Mouse (Mus musculus) ES-Bruce4 (cell line): ENCODE data around the gene Ccdc60. TPM values are rescaled to one million over a fixed set of nuclear protein-coding genes. Genes with fewer than 3 reads are reported as not detected.

Source experiments
- H3K27ac ChIP-seq: 2 replicates; pipeline ENCODE4 v1.5.1; 2012; ENCODE audit warnings: low read length, inconsistent platforms; ENCODE audit not compliant: insufficient read depth
- H3K27me3 ChIP-seq: 2 replicates; pipeline ENCODE4 v1.6.1; 2012; ENCODE audit warnings: mild to moderate bottlenecking, low read length, inconsistent platforms; ENCODE audit not compliant: control insufficient read depth, poor library complexity, insufficient read depth, severe bottlenecking
- H3K36me3 ChIP-seq: 2 replicates; pipeline ENCODE4 v1.6.1; 2012; ENCODE audit warnings: inconsistent platforms, mild to moderate bottlenecking, low read length, moderate library complexity; ENCODE audit not compliant: control insufficient read depth, poor library complexity, insufficient read depth, severe bottlenecking
- H3K4me1 ChIP-seq: one replicate; pipeline ENCODE4 v1.8.1; 2011; ENCODE audit warnings: low read length; ENCODE audit not compliant: control insufficient read depth, insufficient read depth
- H3K4me3 ChIP-seq: 2 replicates; pipeline ENCODE4 v1.5.1; 2011; ENCODE audit warnings: low read depth, mild to moderate bottlenecking, low read length
- H3K9ac ChIP-seq: 2 replicates; pipeline ENCODE4 v1.6.1; 2012; ENCODE audit warnings: low read depth, mild to moderate bottlenecking, inconsistent platforms; ENCODE audit not compliant: poor library complexity, severe bottlenecking
- H3K9me3 ChIP-seq: replicated peaks from 2 replicates; pipeline ENCODE4 v1.6.1; 2012; ENCODE audit warnings: mild to moderate bottlenecking, low read length, inconsistent platforms; ENCODE audit not compliant: control insufficient read depth, poor library complexity, insufficient read depth, severe bottlenecking
- CTCF ChIP-seq: IDR thresholded peaks from one replicate; pipeline ENCODE4 v1.8.1; 2011; ENCODE audit warnings: low read depth, low read length
- EP300 ChIP-seq: IDR thresholded peaks from 2 replicates; pipeline ENCODE4 v1.6.1; 2011; ENCODE audit warnings: low read depth, low read length; ENCODE audit not compliant: insufficient read depth
- POLR2A ChIP-seq: IDR thresholded peaks from one replicate; pipeline ENCODE4 v1.8.1; 2011; ENCODE audit warnings: low read length; ENCODE audit not compliant: insufficient read depth
- polyA plus RNA-seq: library from polyadenylated mRNA; stranded (reverse); fragments of >200 nt; gene quantifications from 2 replicates; pipeline ENCODE4 v1.2.4, GENCODE M21; 2011; ENCODE audit warnings: low read depth; ENCODE audit not compliant: missing spikeins, insufficient read depth, insufficient read length

Gene Ccdc60
- polyA plus RNA-seq, 1 experiment: 3.0 TPM

DNA sequence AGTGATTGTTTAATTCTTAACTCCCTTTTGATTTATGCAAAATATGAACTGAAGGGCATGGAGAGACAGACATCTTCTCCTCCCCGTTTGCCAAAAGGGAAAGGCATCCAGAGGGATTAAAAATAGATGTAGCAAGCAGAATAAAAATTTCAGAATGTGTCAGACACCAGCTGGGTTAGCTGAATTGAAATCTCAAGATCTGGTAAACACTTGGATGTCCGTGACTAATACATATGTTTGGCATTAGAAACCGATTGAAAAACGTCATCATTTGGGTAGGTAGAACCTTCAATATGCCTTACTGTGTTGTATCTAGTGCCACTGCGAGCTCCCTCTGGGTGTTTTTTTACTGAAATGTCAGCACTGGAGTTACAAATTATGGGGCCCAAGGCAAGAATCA is 4.7 kb upstream of the Ccdc60 start:
- Histone ChIP-seq H3K27me3 (no peaks in the 10 kb centered on the region), H3K4me3 (no peak overlapping the region), H3K36me3 (no peaks in the 10 kb centered on the region), H3K9me3 (no peaks in the 10 kb centered on the region), H3K9ac (no peak overlapping the region), H3K4me1 (no peaks in the 10 kb centered on the region), H3K27ac (no peak overlapping the region)
- TF ChIP-seq CTCF (no peak), EP300 (no peak), POLR2A (no peak)

DNA sequence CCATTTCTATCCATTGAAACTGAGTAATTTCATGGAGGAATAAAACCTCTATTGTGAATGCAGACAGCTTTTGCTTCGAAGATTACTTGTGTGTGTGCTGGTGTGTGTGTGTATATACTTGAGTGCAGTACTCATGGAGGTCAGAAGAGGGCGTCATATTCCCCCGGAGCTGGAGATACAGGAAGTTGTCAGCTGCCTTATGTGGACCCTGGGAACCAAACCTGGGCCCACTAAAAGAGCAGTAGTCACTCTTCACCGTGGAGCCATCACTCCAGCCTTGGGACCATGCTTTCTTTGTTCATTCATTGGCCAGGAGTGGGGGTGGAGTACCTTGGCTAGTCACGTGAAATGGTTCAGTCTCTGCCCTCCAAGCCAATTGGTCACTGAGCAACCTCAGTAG is 1.8 kb upstream of the Ccdc60 start:
- H3K9ac ChIP-seq: no peak overlapping the region
- H3K36me3 ChIP-seq: no peaks in the 10 kb centered on the region
- H3K4me1 ChIP-seq: no peaks in the 10 kb centered on the region
- no peaks in the 10 kb centered on the region for H3K27me3 ChIP-seq
- no peak overlapping the region for H3K27ac ChIP-seq
- no peaks in the 10 kb centered on the region for H3K9me3 ChIP-seq
- TF ChIP-seq CTCF: no peak
- no peak for TF ChIP-seq POLR2A
- H3K4me3 ChIP-seq: no peak overlapping the region

DNA sequence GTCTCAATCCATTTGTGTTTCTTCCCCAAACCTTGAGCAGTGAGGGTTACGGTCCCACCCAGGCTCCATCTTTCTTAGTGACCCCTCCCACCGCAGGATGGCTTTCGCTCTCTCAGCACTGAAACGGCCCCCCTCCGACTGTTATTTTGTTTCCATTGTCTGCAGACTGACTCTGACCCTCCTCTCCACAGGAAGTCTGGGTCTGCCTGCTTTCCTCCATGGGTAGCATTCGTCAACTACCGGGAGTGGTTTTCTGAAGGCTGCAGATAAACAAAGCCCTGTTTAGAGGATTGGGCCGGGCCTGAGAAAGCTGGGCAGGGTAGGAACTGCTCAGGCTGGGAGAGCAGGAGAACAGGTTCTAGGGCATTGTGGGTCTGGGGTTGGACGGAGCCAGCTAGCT is 1.1 kb upstream of the Ccdc60 start:
- Histone ChIP-seq H3K27ac (peak overlapping the region; percentile 71), H3K27me3 (no peaks in the 10 kb centered on the region), H3K36me3 (no peaks in the 10 kb centered on the region), H3K4me1 (no peaks in the 10 kb centered on the region), H3K4me3 (peak overlapping the region; percentile 30), H3K9me3 (no peaks in the 10 kb centered on the region), H3K9ac (peak overlapping the region; percentile 34)
- TF ChIP-seq POLR2A (no peak), EP300 (peak; percentile 38; the same call in 1 of the 2 replicates)

DNA sequence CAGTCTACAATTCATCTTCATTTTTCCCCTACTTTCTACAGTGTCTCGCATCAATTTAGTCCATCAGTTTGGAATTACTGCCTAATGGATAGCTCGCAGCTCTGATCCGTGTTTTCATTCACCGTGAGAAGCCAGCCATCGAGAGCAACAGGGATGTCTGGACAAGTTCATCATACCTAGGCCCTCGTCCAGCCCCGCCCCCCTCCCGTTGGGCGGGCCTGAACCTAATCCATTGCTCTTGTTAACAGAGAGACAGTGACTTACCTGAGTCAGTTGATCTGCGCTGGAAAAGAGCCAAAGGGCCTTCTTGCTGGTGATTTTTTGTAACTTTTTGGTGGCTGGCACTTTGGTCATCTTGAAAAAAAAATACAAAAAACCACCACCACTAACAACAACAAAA is 602 bp downstream of the Ccdc60 start:
- Histone ChIP-seq H3K4me1 (no peaks in the 10 kb centered on the region), H3K27me3 (no peaks in the 10 kb centered on the region), H3K9ac (peak overlapping the region; percentile 72), H3K27ac (peak overlapping the region; percentile 69), H3K9me3 (no peaks in the 10 kb centered on the region), H3K36me3 (no peaks in the 10 kb centered on the region), H3K4me3 (no peak overlapping the region)
- TF ChIP-seq POLR2A (no peak), CTCF (no peak), EP300 (no peak)

DNA sequence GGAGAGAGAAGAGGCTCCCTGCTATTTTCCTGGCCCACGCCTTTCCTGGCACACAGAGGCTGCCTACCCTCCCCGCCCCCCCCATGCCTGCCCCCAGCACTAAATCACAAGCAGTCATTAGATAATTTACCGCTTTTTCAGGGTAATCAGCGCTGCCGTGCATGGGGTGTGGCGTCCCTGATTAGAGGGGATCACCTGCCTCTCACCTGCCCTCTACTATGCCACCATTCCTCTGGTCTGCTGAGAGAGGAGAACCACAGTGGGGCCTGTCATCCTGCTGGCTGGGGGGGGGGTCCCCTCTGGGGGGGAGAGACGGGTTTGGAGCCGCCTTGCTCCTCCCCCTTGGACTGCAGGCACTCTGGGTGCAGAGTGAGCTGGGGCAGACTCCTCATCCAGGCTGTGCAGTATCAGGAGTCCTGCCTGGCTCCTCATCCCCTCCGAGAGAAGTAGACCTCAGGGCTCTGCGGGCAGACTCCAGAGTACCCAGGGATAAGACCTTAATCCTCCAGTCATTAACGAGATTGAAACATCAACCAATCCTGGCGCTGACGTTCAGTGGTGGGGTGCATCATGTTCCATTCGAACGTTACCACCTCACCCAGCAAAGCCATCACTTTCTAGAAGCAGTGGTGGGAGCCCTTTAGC is 3.1 kb downstream of the Ccdc60 start:
- Histone ChIP-seq H3K27ac (no peak overlapping the region), H3K9ac (no peak overlapping the region), H3K4me1 (no peaks in the 10 kb centered on the region), H3K9me3 (no peaks in the 10 kb centered on the region), H3K4me3 (no peak overlapping the region), H3K36me3 (no peaks in the 10 kb centered on the region), H3K27me3 (no peaks in the 10 kb centered on the region)
- no peak for TF ChIP-seq POLR2A
- no peak for TF ChIP-seq CTCF
- no peak for TF ChIP-seq EP300

DNA sequence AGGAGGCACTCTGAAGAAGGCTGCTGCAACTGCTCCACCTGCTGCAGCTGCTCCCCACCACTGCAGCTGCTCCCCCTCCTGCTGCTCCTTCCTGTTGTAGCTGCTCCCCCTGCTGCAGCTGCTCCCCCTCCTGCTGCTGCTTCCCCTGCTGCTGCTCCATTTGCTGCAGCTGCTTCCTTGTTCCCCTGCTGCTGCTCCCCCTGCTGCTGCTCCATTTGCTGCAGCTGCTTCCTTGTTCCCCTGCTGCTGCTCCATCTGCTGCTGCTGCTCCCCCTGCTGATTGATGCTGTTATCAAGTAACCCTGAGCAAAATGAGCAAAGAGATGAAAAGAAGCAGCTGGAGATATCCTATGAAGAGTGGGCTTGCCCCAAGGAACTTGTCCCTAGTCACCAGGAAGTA is 8.3 kb downstream of the Ccdc60 start:
- H3K27me3 ChIP-seq: no peaks in the 10 kb centered on the region
- no peaks in the 10 kb centered on the region for H3K36me3 ChIP-seq
- no peak overlapping the region for H3K27ac ChIP-seq
- no peak overlapping the region for H3K9ac ChIP-seq
- TF ChIP-seq POLR2A (no peak), EP300 (no peak), CTCF (no peak)
- no peak overlapping the region for H3K4me3 ChIP-seq
- peaks cover 5% of the 10 kb centered on the region; the same call in 1 of the 2 replicates for H3K9me3 ChIP-seq
- H3K4me1 ChIP-seq: no peaks in the 10 kb centered on the region
